8 mouse cellular contexts compared by ENCODE assay signal in genomic region chrX:11090432-11090831, GRCm38 (mm10).
DNase-seq lines count a peak whose midpoint lies in the region; ATAC-seq and TF ChIP-seq lines count a peak whose summit lies in the region.
"Had no signal": no experiment of that assay in that cellular context is flagged by ENCODE, and none has a peak within 500 bp of the region (broad histone marks: within the 10 kb centered on the region; RNA-seq: fewer than 3 reads in every experiment).

No protein-coding gene starts in this region.

- peak; percentile 61 for TF ChIP-seq CTCF in lung, embryonic 14.5 days (IDR thresholded peaks at IDR 0.05; ENCODE audit: low read depth)

- no peak overlapping the region for H3K9ac ChIP-seq in hindbrain, embryonic 15.5 days
- H3K9ac ChIP-seq in lung, embryonic 14.5 days, result no peak overlapping the region
- H3K9ac ChIP-seq in stomach, embryonic 16.5 days (ENCODE audit: low read length), result no peak overlapping the region

- no peak overlapping the region for H3K27ac ChIP-seq in embryonic facial prominence, embryonic 10.5 days (replicated peaks)
- H3K27ac ChIP-seq in hindbrain, embryonic 15.5 days (replicated peaks), result no peak overlapping the region
- no peak overlapping the region for H3K27ac ChIP-seq in lung, embryonic 14.5 days (ENCODE audit: low read depth)
- H3K27ac ChIP-seq in stomach, embryonic 16.5 days (ENCODE audit: low read length), result no peak overlapping the region
- H3K27ac ChIP-seq: macrophage had no signal

- H3K9me3 ChIP-seq in embryonic facial prominence, embryonic 10.5 days, result no peaks in the 10 kb centered on the region
- no peaks in the 10 kb centered on the region for H3K9me3 ChIP-seq in hindbrain, embryonic 15.5 days
- no peaks in the 10 kb centered on the region for H3K9me3 ChIP-seq in lung, embryonic 14.5 days (ENCODE audit: low read depth, low read length)
- H3K9me3 ChIP-seq in stomach, embryonic 16.5 days (replicated peaks; ENCODE audit: control insufficient read depth, low read length), result no peaks in the 10 kb centered on the region

- no peak overlapping the region for H3K4me3 ChIP-seq in embryonic facial prominence, embryonic 10.5 days
- H3K4me3 ChIP-seq in hindbrain, embryonic 15.5 days, result no peak overlapping the region
- no peak overlapping the region for H3K4me3 ChIP-seq in lung, embryonic 14.5 days (ENCODE audit: low read depth, low read length)
- no peak overlapping the region for H3K4me3 ChIP-seq in stomach, embryonic 16.5 days (replicated peaks; ENCODE audit: low read length)

- H3K4me1 ChIP-seq in embryonic facial prominence, embryonic 10.5 days, result no peaks in the 10 kb centered on the region
- no peaks in the 10 kb centered on the region for H3K4me1 ChIP-seq in hindbrain, embryonic 15.5 days (replicated peaks)
- H3K4me1 ChIP-seq in lung, embryonic 14.5 days (ENCODE audit: insufficient read depth), result no peaks in the 10 kb centered on the region
- no peaks in the 10 kb centered on the region for H3K4me1 ChIP-seq in stomach, embryonic 16.5 days (ENCODE audit: control insufficient read depth, insufficient read depth, low read length)

- H3K27me3 ChIP-seq in embryonic facial prominence, embryonic 10.5 days (replicated peaks; ENCODE audit: low read depth, poor library complexity, severe bottlenecking), result peaks cover 46% of the 10 kb centered on the region
- H3K27me3 ChIP-seq in hindbrain, embryonic 15.5 days, result no peaks in the 10 kb centered on the region
- H3K27me3 ChIP-seq in lung, embryonic 14.5 days (ENCODE audit: insufficient read depth, low read length), result no peaks in the 10 kb centered on the region
- no peaks in the 10 kb centered on the region for H3K27me3 ChIP-seq in stomach, embryonic 16.5 days (ENCODE audit: control insufficient read depth, insufficient read depth, low read length)

- ATAC-seq in hindbrain, embryonic 15.5 days (ENCODE audit: low FRiP score, low read depth), result peak; percentile 19; the same call in 1 of the 2 replicates
- ATAC-seq in lung, embryonic 14.5 days (ENCODE audit: insufficient read depth), result peak; percentile 49; the same call in 1 of the 2 replicates
- peak; percentile 57; the same call in 1 of the 2 replicates for ATAC-seq in stomach, embryonic 16.5 days (ENCODE audit: insufficient read depth, low FRiP score)

- no peaks in the 10 kb centered on the region for H3K36me3 ChIP-seq in embryonic facial prominence, embryonic 10.5 days (replicated peaks)
- H3K36me3 ChIP-seq in hindbrain, embryonic 15.5 days, result no peaks in the 10 kb centered on the region
- H3K36me3 ChIP-seq in lung, embryonic 14.5 days (ENCODE audit: insufficient read depth), result no peaks in the 10 kb centered on the region
- no peaks in the 10 kb centered on the region for H3K36me3 ChIP-seq in stomach, embryonic 16.5 days (ENCODE audit: control insufficient read depth, insufficient read depth, low read length)

- 31% methylated on average over 7 of the region's 7 CpGs for WGBS in embryonic facial prominence, embryonic 10.5 days
- 37% methylated on average over 7 of the region's 7 CpGs for WGBS in hindbrain, embryonic 15.5 days
- WGBS in lung, embryonic 14.5 days, result 32% methylated on average over 7 of the region's 7 CpGs
- 40% methylated on average over 7 of the region's 7 CpGs for WGBS in stomach, embryonic 16.5 days

- DNase-seq in ovary, postnatal 36 days (ENCODE audit: low spot score), result peak; percentile 34
- DNase-seq in ovary, postnatal 14 days (ENCODE audit: low spot score), result no peak
- DNase-seq in adrenal gland, postnatal 25 days, result peak; percentile 35
- DNase-seq in embryonic facial prominence, embryonic 10.5 days (ENCODE audit: low spot score), result peak; percentile 69
- peak; percentile 70 for DNase-seq in lung, embryonic 14.5 days

- no peak overlapping the region for H3K4me2 ChIP-seq in hindbrain, embryonic 15.5 days
- H3K4me2 ChIP-seq in lung, embryonic 14.5 days, result no peak overlapping the region
- H3K4me2 ChIP-seq in stomach, embryonic 16.5 days (ENCODE audit: low read depth, low read length), result no peak overlapping the region
